Mouse (Mus musculus): ENCODE results near the gene Gcc1. TPM values are rescaled to one million over a fixed set of nuclear protein-coding genes. Genes with fewer than 3 reads are reported as not detected.
A peak's percentile ranks its signal among the peaks of the same experiment; 100 is the strongest.

Gene Gcc1
- total RNA-seq, 2 experiments from 2014 or later: 17.9 to 23.0 TPM

DNA sequence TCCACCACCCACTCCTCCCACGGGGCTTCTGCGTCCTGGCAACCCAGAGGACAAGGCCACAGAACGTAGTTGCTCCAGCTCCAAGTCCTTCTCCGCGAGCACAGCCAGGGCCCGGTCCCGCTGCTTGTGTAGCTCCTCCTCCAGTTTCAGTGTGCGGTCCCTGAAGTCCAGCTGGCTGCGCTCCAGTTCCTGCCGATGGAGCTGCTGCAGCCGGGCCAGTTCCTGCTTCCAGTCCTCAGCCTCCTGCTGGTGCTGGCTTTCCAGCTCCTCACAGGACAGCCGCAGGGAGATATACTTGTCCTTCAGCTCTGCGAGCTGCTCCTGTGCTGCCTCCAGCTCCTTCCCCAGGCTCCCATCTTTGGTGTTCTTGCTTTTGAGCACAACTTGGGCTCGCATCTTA is 9.7 kb downstream of the Gcc1 start:
- DNase-seq (ENCODE audit: low spot score in 2 of 2): peak; percentile 49 to 63
- Histone ChIP-seq H3K27ac (peak overlapping the region; percentile 77), H3K4me3 (peak overlapping the region; percentile 2; the same call in 1 of the 2 replicates)
- TF ChIP-seq CTCF (conservative IDR thresholded peaks at IDR 0.05): peak; percentile 37

DNA sequence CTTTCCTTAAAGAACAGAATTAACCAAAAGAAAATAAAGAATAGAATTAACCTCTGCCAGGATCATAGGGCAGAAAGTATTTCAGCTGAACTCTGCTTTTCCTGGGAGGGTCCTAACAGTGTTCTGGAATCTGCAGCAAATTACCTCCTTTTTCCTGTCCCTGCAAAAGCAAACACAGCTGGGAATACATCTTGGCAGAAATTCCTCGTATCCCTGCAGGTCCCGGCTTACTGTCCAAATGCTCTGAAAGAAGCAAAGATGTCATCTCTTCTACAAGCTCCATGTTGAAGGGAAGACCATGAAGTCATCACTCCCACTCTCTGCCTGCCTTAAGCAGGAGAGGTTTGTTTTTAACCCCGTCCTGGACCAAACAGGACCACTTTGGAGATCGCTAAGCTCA is 11.2 kb downstream of the Gcc1 start:
- Histone ChIP-seq H3K27ac (peak overlapping the region; percentile 77; the same call in 1 of the 2 replicates), H3K4me3 (no peak overlapping the region)
- no peak for DNase-seq (ENCODE audit: low spot score in 2 of 2)
- no peak for TF ChIP-seq CTCF (conservative IDR thresholded peaks at IDR 0.05)

DNA sequence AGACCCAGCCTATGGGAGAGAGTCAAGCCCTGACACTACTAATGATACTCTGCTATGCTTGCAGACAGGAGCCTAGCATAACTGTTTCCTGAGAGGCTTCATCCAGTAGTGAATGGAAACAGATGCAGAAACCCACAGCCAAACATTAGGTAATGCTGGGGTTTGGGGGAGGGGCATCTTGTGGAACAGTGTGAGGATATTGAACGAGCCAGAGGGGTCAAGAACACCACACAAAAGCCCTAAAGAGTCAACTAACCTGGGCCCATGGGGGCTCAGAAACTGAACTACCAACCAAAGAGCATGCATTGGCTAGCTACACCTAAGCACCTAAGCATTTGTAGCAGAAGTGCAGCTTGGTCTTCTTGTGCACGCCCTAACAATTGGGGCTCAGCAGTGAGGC is 17.0 kb downstream of the Gcc1 start:
- Histone ChIP-seq H3K4me3 (no peak overlapping the region), H3K27ac (no peak overlapping the region)
- no peak for TF ChIP-seq CTCF (conservative IDR thresholded peaks at IDR 0.05)
- no peak for DNase-seq (ENCODE audit: low spot score in 2 of 2)

DNA sequence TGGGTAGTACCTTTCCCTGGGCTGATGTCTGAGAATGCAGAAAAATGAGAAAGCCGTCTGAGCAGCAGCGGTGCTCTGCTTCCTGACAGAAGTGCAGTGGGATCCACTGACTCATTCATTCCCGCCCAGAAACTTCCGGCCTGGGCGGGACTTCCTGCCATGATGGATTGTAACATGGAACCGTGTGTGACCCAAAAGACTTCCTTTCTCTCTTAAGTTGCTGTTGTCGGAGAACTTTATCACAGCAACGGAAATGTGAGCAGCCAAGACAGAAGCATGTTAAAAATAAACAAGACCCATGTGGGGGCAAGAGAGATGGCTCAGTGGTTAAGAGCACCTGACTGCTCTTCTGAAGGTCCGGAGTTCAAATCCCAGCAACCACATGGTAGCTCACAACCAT is 18.1 kb downstream of the Gcc1 start:
- H3K4me3 ChIP-seq: no peak overlapping the region
- no peak for DNase-seq (ENCODE audit: low spot score in 2 of 2)
- no peak for TF ChIP-seq CTCF (conservative IDR thresholded peaks at IDR 0.05)
- H3K27ac ChIP-seq: no peak overlapping the region

DNA sequence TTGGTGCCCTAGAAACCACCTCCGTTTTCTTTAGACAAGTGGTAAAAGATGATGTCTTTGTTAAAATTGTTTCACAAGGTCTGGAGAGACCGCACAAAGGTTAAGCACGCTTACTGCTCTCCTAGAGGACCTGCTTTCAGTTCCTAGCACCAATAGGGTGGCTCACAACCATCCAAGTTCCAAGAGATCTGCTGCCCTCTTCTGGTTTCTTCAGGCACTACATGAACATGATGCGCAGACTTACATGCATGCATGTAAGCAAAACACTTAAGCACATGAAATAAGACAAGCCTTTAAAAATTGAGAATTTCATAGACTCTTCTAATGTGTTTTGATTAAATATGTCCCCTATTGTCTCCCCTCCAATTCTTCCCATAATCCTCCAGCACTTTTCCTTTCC is 28.4 kb downstream of the Gcc1 start:
- no peak overlapping the region for H3K4me3 ChIP-seq
- peak; percentile 59 for TF ChIP-seq CTCF (conservative IDR thresholded peaks at IDR 0.05)
- no peak overlapping the region for H3K27ac ChIP-seq
- DNase-seq (ENCODE audit: low spot score in 2 of 2): no peak

DNA sequence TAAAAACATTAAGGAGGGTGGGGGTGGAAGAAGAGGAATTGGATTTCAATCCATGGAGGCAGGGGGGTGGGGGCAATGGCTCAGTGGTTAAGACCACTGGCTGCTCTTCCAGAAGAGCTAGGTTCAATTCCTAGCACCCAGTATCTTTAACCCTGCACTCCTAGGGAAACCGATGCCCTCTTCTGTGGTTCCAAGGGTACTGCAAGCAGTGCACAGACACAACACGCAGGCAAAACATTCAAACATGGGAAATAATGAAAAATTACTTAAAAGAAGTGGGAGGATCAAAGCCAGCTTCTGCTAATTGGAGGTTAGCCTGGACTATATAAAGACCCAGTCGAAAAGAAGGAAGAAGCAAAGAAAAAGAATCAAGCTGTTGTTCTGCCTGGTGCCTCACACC is 29.5 kb downstream of the Gcc1 start:
- no peak overlapping the region for H3K4me3 ChIP-seq
- TF ChIP-seq CTCF (conservative IDR thresholded peaks at IDR 0.05): peak; percentile 62
- DNase-seq (ENCODE audit: low spot score in 2 of 2): no peak
- H3K27ac ChIP-seq: no peak overlapping the region

DNA sequence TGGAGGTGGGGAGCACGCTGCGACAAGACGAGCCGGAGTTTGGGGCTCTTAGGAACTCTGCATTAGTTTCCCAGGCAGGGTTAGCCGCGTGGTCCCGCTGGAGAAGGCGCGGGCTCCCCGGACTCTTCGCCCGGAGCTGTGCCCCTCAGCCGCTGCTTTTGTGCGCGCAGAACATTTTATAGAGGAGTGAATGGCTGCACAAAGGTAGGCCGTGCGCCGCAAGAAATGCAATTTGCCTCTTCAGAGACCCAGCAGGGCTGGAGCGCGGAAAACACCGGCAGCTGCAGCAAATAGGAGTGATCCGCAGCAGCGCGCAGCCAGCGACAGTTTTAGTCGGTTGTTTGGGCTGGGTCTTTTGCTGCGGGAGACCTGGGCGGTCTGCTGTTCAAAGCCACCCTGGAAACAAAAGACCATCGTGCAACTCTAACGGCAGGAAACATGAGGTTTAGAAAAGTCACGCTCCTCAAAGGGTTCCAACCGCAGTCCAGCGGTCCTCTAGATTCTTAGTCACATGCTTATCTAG is 30.4 kb downstream of the Gcc1 start, which contains the start of gene Zfp800:
Zfp800 (minus strand) TSS at position 325 of the 523 bp plus-strand sequence.
- no peak for DNase-seq (ENCODE audit: low spot score in 2 of 2)
- peak within 1 kb of the TSS; percentile 5; the same call in 1 of the 2 replicates for H3K27ac ChIP-seq
- TF ChIP-seq CTCF (conservative IDR thresholded peaks at IDR 0.05): no peak

DNA sequence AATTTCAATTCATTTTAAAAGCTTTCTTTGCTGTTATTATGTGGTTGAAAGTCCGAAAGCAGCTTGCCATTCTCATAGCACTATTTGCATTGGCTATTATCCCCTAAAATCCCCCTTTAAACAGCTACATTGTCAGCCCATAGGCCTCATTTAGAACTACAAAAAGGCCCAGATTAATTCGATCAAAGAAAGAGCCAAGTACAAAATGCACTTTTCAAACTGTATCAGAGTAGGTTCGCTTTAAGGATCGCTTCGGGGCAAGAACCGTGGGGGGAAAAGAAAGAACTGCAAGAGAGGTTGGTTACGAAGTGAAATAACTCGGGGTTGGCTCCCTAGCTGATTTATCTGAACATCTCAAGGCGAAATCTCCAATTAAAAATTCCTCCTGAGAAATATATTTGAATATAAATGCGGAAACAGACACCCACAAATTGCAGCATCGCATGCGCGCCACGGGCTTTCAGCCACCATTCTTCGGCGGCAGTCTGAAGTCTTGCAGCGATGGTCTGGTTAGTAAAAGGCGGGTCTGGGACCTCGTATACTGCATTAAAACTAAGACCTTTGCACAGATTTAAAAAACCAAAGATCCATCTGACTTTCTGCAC is 31.2 kb downstream of the Gcc1 start:
- H3K27ac ChIP-seq: 0 out of 2 replicates have a peak overlapping the region, but pooled peaks have one; percentile 5
- no peak for TF ChIP-seq CTCF (conservative IDR thresholded peaks at IDR 0.05)
- DNase-seq (ENCODE audit: low spot score in 2 of 2): no peak

More for the DNA sequence above, 30.4 kb downstream of the Gcc1 start, which contains the start of gene Zfp800:
- peak within 1 kb of the TSS; percentile 56 for H3K4me3 ChIP-seq

DNA sequence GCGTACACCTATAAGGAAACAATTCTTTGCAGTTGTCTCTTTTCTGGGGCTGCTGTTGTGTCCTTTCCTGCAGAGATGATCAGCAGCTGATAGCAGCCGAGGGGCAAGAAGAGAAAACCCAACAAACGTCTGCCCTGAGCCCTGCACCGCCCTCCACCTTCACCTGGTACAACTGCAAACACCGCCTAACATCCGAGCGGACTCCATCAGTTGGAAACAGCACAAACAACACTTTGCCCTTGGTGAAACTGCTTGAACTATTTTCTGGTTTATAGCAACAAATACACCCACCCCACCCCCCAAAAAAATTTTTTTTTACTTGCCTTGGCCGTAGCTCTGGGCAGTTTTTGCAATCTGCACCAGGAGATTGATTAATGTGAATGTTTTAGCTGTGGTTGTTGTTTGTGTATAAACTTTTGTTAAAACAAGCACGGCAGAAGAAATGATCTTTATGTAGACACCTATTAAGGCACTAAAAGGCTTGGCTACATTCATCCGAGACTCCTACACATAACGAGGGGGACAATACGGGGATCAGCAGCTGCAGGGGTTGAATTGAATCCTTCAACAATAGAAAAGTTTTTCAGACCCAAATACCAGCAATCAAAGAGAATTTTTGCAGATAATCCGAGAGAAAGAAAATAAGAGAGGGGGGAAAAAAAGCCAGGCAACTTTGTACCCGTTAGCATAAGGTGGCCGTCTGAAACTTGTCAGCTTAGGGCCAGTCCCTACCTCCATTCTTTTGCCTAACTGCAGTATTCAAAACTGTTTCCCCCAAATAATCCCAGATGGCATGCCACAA is 31.9 kb downstream of the Gcc1 start:
- no peak for DNase-seq (ENCODE audit: low spot score in 2 of 2)
- Histone ChIP-seq H3K4me3 (peak overlapping the region; percentile 56), H3K27ac (0 out of 2 replicates have a peak overlapping the region, but pooled peaks have one; percentile 5)
- TF ChIP-seq CTCF (conservative IDR thresholded peaks at IDR 0.05): no peak

More for the DNA sequence above, 31.2 kb downstream of the Gcc1 start:
- H3K4me3 ChIP-seq: peak overlapping the region; percentile 56

DNA sequence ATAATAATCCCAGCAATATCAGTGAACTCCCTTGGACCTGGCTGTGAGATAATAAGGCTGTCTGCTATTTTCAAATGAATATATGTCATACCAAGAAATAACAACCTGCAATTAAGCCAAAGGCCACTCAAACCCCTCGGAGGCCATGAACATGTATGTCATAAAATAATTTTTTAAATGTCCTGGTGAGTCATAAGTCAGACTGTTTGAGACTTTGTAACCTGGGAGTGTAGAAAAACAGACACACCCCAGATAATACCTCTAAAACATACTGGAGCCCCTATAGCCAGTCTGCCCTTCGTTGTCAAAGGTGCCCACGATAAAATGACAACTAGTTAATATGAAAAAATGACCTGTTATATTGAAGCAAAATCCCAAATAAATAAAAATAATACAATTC is 39.2 kb downstream of the Gcc1 start:
- no peak overlapping the region for H3K4me3 ChIP-seq
- H3K27ac ChIP-seq: no peak overlapping the region
- DNase-seq (ENCODE audit: low spot score in 2 of 2): no peak
- no peak for TF ChIP-seq CTCF (conservative IDR thresholded peaks at IDR 0.05)

DNA sequence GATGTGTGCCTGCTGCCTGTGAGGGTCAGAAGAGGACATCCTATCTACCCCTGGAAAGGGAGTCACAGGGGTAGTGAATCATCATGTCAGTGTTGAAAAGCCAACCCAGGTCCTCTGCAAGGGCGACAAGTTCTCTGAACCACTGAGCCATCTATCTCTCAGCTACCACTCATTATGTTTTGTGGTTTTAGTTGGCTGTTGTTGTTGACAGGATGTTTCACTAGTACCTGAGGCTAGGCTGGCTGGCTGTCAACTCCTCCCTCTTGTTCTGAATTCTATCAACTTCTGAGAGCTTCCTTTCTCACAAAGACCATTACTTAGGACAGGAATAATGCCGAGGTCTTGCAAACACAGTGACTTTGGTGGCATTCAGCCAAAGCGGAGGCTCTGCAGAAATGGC is 43.0 kb downstream of the Gcc1 start:
- no peak overlapping the region for H3K27ac ChIP-seq
- DNase-seq (ENCODE audit: low spot score in 2 of 2): no peak
- TF ChIP-seq CTCF (conservative IDR thresholded peaks at IDR 0.05): no peak
- no peak overlapping the region for H3K4me3 ChIP-seq

DNA sequence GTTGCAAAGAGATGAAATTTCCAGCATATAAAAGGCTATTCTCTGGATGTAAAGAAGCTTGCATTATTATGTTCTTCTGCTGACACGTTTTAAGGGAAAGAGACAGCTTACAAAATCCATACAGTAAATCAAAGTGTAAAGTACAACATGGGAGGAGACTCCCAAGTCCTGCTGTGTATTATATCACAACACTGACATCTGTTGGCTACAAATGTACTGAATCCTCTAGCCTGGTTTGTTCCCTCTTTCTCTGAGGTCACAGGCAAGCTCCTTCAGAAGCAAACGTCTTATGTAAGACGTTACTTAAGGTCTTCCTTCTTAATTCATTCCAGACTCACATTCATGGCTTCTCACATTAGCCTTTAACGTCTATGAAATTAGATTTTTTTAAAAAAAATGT is 46.2 kb downstream of the Gcc1 start:
- DNase-seq (ENCODE audit: low spot score in 2 of 2): no peak
- H3K4me3 ChIP-seq: no peak overlapping the region
- TF ChIP-seq CTCF (conservative IDR thresholded peaks at IDR 0.05): peak; percentile 65
- no peak overlapping the region for H3K27ac ChIP-seq

DNA sequence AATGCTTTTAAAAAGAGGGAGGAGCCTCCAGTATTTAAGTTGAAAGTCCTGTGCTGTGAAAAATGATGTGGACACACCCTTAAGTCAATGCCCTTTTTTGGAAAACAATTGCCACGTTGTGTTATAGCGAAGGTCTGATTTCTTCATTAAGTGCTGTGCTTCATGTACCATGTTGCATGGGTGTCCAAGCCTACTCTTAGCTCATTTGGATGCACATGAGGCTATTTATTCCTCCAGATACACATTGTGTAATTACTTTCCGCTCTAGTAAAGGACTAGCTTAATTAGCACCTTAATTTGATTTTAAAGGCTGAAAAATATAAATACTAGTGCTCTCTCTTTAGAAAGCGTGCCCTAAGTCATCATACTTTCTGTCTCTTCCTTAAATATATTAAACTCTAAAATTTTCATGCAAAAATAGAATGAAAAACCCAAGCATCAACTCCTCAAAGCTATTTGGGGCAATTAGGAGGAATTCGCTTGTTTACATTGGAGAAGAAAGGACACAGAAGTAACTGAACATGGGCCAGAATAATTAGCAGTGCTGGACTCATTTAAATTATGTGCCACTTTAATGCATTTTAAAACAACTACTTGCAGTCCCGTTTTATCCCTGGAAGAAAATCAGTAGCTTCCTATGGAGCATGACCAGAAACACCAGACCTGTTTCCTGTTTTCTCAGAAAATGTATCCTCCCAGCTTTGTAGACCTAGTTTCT is 58.1 kb downstream of the Gcc1 start:
- no peak for TF ChIP-seq CTCF (conservative IDR thresholded peaks at IDR 0.05)
- Histone ChIP-seq H3K27ac (peak overlapping the region; percentile 5; the same call in 1 of the 2 replicates), H3K4me3 (no peak overlapping the region)
- DNase-seq (ENCODE audit: low spot score in 2 of 2): no peak
